Mouse (Mus musculus): Measurements from ENCODE around the gene Ftl1.

Gene Ftl1

DNA sequence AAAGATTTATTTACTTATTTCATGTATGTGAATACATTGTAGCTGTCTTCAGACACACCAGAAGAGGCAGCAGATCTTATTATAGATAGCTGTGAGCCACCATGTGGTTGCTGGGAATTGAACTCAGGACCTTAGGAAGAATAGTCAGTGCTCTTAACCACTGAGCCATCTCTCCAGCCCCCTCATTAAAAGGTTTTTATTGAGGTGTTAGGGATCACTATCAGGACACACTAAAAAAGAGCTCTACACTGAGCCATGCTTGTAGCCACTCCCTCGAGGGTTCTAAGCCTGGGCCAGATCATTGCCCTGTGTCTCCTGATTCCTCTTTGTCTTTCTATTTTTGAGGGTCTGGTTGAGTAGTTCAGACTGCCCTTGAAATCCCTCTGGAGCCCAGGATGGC is 16.8 kb upstream of the Ftl1 start:
- CTCF ChIA-PET, result interaction anchor here (1.3 kb wide), 1 partner anchor 85 kb away, joined by 4 read pairs; no protein-coding TSS in a partner anchor

DNA sequence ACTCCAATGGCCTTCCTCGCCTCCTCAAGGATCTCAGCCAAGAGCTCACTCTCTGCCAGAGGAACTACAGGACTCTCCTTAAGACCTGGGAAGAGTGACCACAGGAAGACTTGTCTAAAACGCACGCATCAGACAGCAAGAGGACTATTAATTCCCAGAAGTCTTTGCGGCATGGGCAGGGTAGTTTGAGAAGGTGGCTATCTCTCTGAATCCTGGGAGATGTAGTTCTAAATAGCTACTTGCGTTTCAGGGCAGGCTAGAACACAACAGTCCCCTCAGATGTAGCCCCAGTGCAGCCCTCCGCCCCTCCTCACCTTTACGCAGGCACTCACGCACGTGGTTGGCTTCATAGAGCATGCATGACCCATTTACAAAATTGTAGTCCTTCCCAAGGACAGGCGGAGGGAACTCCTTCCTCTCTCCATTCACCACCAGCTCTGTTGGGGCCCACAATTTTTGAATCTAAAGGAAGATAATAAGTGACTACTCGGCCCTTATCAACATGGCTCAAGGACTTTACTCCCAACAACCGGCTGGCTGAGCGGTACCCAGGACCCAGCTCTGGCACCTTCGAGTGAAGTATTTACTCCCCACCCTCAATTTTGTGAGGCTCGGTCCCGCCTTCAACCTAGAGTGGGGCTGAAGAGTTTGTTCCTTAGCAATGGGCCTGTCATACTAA is 15.7 kb upstream of the Ftl1 start:
- CTCF ChIA-PET, result interaction anchor here (0.7 kb wide), 1 partner anchor 442 kb away, joined by 3 read pairs; no protein-coding TSS in a partner anchor

DNA sequence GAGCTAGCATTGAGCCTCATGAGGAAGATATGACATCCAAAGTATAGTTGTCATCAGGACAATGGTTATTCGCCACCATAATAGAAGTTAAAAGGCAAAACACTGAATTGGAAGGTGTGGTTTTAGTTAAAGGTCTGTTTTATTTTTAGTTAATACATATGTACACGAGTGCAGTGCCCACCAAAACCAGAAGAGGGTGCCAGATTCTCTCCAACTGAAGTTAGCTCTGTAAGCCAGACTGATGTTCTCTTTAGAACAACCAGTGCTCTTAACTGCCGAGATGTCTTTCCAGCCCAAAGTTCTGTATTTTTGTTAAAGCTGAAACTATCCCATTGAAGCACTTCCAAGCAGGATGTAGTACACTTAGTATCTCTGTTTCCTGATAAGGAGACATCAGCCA is 11.2 kb upstream of the Ftl1 start:
- CTCF ChIA-PET, result interaction anchor here (1.7 kb wide), 1 partner anchor 17 kb away, joined by 5 read pairs; no protein-coding TSS in a partner anchor

DNA sequence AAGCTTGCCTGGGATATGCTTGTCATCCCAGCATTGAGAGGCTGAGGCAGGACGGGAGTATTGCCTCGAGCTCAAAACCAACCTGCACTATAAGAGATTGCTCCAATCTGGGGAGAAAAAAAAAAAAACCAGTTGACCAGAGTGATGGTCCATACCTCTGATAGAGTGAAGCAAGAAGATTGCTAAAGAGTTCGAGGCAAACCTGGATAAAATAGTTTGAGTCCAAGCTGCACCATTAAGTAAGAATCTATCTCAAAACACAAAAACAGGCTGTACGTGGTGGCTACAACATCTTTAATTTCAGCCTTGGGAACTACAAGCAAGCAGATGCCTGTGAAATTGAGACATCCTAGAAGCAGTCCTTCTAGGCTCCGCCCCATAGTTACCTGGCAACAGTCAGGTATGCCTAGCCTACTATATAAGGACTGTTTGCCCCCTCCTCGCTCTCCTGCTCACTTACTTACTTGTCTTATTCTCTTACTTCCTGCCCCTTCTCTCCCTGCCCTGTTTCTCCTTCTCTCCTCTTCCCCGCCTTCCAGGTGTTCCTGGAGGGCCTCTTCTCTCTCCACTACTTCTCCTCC is 7.5 kb upstream of the Ftl1 start:
- CTCF ChIA-PET, result interaction anchor here (0.5 kb wide), 1 partner anchor 45 kb away, joined by 4 read pairs; no protein-coding TSS in a partner anchor

DNA sequence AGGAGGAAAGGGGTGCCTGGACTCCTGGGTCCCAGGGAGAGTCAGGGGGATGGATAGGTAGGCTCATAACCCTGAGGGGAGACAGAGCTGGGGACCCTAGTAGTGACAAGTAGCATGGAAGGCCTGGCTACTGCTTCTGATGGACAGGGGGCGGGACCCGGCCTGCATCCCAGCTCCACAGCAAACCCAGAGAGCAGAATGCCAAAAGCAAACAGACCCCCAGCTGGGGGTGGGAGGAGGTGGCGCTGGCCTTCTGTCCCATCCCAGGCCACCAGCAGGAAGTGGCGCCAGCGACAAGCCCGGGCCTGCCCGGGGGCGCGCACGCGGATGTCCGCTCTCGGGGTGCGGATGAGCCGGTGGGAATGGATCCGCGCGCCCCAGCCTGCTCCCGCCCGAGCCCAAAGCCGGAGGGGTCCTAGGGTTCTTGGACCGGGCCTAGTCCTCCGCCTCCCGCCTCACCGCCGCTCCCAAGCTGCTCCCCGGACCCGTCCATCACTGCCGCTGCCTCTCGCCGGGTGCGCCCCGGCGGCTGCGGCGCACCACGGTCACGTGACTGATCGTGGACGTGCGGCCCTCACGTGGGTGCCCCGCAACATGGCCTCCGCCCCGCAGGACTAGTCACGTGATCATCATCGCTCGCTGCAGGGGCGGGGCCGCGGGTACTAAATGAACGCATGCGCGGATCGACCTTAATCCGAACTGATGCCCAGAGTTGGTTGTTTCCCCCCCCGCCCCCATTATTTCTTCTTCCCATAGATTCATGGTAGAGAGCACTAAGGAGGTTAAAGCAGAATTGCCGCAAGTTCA is 6.8 kb upstream of the Ftl1 start, which contains the start of gene Bax:
Gene Bax, minus strand, starts transcription at position 616 of the 807 bp plus-strand sequence.
- CTCF ChIA-PET, result interaction anchor here (0.5 kb wide), 1 partner anchor 45 kb away, joined by 4 read pairs; no protein-coding TSS in a partner anchor

DNA sequence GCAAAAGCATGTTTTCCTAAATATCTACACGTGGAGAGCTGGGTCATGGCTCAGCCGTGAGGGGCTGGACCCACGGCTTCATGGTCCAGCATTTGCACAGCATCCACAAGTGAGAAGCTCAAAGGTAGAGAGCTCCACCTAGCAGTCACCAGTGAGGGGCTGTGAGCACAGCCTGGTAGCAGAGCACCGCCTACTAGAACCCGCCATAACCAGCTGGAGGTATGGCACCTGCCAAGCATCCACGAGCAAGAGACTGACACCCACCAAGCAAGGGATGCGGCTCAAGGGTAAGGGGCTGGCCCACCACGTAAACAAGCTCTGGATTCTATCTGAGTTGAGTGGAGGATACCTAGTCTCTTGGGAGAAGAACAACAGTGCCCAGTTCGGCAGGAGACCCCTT is 5.9 kb upstream of the Ftl1 start:
- CTCF ChIA-PET, result no interaction called here

DNA sequence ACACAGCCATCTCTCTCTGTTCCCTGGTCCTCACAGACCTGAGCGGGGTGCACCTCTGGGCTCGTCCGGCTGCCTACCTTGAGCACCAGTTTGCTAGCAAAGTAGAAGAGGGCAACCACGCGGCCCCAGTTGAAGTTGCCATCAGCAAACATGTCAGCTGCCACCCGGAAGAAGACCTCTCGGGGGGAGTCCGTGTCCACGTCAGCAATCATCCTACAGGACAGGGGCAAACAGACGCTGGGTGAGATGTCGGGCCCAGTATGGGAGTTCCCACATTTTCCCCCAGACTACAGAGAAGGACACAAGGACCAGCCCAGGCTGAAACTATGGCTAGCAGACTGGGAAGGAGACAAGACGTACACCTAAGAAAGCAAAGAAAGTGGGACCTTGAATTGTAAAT is 5.4 kb upstream of the Ftl1 start:
- CTCF ChIA-PET, result interaction anchor here (0.6 kb wide), 1 partner anchor 18 kb away, joined by 3 read pairs; no protein-coding TSS in a partner anchor

DNA sequence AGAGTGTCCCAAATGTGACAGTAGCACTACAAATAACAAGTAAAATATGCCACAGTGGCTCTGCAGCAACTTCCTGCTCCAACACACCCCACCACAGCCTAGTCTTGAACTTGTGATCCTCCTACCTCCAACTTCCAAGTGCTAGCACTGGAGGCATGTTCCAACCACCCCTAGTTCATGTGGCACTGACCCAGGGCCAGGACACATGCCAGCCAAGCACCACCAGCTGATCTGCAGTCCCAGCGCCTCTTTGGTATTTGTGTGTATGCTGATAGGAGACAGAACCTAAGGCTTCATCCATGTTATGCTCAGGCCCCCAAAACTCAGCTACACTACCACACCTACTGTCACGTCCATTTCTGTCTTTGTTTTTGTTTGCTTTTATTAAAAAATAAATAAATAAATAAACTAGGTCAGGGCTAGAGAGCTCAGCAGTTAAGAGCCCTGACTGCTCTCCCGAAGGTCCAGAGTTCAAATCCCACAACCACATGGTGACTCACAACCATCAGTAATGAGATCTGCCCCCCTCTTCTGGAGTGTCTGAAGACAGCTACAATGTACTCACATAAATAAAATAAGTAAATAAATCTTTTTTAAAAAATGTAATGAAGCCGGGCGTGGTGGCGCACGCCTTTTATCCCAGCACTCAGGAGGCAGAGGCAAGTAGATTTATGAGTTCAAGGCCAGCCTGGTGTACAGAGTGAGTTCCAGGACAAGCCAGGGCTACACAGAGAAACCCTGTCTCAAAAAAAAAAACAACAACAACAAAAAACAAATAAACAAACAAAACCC is 4.5 kb upstream of the Ftl1 start:
- CTCF ChIA-PET, result interaction anchor here (0.6 kb wide), 1 partner anchor 19 kb away, joined by 3 read pairs; no protein-coding TSS in a partner anchor

DNA sequence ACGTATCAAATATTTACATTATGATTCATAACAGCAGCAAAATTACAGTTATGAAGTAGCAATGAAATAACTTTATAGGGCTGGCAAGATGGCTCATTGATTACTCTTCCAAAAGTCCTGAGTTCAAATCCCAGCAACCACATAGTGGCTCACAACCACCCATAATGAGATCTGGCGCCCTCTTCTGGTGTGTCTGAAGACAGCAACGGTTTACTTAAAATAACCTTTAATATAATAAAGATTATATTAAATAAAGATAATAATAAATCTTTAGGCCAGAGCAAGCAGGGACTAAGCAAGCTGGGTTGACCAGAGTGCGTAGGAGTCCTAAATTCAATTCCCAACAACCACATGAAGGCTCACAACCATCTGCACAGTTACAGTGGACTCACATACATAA is 3.2 kb upstream of the Ftl1 start:
- CTCF ChIA-PET, result interaction anchor here (0.5 kb wide), 1 partner anchor 1168 kb away, joined by 4 read pairs; no protein-coding TSS in a partner anchor

DNA sequence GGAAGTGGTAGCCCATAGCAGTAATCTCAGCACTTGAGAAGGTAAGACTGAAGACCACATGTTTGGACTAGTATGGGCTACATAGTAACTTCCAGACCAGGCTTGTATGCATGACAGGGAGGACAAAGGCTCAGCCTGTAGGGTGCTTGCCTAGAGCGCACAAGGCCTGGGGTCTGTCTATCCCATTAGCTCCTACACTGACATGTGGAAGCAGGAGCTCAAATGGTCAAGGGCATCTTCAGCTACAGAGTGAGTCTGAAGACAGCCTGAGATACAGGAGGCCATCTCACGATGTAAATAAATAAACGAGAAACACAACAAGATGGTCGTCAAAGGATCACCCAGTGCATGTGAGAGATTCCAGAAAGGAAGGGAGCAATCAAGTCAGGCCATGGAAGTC is 2.6 kb upstream of the Ftl1 start:
- CTCF ChIA-PET, result no interaction called here

DNA sequence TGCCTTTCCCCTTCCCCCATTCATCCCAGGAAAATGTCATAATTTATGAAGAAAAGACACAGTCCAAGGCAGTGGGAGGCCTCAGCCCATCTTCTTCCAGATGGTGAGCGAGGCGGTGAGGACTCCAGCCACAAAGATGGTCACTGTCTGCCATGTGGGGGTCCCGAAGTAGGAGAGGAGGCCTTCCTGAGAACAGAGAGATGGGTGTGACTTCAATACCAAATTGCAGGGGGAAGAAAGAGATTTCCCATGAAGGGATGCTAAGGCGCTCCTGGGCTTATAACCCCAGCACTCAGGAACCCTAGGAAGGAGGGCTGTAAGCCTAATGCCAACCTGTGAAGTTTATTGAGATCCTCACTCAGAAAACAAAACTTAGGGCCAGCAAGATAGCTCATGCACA is 2.1 kb upstream of the Ftl1 start:
- CTCF ChIA-PET, result no interaction called here

DNA sequence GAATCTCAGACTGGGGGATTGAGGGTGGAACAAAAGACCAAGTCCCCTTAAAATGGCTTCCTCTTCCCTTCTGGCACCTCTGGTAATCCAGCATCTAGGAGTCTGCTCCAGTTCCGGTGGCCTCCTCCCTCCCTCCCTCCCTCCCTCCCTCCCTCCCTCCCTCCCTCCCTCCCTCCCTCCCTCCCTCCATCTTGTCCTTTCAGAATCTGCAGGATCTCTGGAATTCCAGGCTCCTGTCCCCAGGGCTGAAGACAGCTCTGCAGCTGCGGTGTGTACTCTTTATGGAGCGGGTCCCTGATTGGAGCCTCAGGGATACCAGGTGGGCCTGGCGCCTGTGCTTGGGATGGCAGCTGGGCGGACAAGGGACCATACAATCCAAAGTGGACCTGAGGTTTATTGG is 1.6 kb upstream of the Ftl1 start:
- CTCF ChIA-PET, result no interaction called here

DNA sequence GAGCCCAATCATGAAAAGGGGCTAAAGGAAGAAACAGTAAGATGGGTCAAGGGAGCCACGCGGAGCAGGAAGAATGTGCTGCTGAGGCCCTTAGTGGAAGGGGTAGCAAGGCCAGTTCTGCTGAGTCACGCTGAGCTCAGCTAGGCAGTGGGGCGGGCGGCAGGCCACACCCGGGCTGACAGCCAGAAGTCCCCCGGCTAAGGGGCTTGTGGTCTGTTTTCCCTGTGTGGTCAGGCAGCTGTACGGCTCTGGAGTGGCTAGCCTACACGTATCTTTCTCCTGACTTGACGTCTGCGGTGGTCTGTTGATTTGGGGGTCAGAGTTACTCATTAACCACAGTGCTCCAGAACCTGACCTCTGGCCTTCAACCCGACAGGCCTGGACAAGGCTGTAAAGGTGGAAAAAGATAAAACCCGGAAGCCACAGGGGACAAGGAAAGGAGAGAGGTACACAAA is 1.2 kb upstream of the Ftl1 start:
- CTCF ChIA-PET, result no interaction called here

DNA sequence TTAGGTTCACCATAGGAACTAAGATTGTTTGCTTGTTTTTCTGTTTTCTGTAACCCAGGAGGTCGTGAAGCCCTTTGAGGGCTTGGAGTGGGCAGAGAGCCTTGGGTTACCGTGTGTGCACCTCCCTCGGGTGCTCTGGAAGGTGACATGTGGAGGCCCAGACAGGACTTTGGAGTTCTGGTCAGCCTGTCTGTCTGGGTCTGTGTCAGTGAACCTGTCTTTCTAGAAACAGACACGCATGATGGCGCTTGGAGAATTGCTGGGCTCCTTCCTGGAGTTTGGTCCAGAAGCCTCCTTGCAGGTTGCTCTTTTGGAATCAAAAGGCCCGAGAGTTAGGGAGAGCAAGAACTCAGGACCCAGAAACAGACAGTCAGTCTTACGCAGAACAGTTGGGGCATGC is 693 bp upstream of the Ftl1 start:
- CTCF ChIA-PET, result no interaction called here

DNA sequence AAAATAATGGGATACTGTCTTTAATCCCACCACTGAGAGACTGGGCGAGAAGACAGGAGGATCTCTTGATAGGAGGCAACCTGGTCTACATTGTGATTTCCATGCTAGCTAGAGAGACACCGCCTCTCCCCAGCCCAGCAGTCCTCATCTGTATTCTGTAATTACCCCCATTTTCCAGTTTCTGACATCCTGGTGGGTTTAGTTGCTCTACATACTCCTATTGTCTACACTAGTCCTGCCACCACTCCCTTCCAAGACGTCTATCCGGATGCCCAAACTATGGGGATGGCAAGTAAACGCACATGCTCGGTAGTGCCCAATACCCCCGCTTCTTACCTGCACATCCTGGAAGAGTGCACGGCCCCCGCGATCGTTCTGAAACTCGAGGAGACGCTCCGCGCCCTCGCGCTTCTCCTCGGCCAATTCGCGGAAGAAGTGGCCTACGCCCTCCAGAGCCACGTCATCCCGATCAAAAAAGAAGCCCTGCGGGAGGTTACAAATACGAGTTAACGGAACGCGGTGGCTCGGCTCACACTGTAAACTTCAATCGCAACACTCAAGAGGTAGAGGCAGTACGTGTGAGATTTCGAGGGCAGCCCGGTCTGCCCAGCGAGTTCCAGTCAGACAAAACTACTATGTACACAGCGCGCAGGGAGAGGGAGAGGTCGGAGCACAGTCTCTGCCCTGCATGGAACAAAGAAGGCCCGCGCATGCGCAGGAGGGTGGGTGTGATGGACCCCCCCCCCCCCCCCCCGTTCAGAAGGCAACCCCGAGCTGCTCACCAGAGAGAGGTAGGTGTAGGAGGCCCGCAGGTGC is 728 bp downstream of the Ftl1 start:
- CTCF ChIA-PET, result no interaction called here

DNA sequence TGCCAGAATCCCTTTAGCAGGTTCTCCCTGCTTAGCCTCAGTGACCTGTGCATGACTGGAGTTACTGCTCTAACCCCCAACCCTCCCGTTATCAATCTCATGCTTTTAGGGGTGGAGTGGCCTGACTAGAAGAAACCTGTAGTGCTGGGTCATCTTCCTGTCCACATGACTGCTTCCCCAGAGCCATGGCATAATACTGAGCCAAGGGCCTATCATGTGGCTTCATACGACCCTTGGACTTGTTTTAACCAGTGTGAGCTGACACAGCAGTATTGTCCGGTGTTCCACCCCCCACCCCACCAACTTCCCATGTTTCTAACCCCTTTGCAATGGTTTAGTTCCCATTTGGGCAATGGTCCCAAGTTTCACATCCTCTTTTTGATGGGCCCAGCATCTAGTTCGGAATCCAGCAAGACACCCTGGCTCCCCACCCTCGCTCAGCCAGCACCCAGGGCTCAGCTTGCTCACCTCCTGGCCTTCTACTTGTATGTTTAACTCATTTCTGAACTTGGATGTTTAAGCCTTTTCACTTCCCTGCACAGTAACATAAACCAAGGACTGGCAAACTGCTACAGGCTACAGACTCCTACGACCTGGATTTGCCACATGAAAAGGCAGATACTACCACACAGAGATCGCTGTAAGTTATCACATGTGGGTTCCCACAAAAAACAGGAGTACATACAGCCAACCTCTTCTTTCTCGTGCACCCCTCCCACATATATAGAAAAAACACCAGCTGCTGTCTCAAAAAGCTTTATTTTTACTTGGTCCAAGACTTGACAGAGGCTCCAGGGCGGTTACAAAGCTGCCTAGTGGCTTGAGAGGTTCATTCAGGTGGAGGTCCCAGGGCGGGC is 2.3 kb downstream of the Ftl1 start:
- CTCF ChIA-PET, result interaction anchor here (0.6 to 1.2 kb wide), 3 partner anchors 21 to 349 kb away, joined by 3 to 5 read pairs (median 4); partner anchors contain the start of gene Kcna7

DNA sequence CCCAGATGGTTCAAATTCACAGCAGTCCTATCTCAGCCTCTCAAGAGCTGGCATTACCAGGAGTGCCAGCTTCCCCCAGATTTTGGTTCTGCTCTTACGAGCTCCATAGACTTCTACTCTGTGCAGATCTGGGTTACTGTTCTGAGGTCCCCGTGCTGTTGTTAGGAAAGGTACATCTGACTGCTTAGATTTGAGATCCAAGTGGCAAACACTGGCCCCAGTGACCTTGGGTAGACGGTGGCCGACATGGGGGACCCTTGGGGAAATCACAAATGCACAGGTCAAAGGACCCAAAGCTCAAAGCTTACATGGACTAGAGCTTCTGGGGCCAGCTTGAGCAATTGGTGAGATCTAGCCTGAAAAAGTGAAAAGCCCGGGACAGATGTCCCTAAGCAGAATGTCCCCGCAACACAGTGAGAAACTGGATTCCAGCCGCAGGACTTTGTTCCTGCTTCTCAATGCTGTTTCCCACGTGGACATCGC is 2.9 kb downstream of the Ftl1 start:
- CTCF ChIA-PET, result interaction anchor here (0.6 to 1.2 kb wide), 2 partner anchors 21 to 52 kb away, joined by 3 to 4 read pairs; partner anchors contain the start of gene Kcna7

DNA sequence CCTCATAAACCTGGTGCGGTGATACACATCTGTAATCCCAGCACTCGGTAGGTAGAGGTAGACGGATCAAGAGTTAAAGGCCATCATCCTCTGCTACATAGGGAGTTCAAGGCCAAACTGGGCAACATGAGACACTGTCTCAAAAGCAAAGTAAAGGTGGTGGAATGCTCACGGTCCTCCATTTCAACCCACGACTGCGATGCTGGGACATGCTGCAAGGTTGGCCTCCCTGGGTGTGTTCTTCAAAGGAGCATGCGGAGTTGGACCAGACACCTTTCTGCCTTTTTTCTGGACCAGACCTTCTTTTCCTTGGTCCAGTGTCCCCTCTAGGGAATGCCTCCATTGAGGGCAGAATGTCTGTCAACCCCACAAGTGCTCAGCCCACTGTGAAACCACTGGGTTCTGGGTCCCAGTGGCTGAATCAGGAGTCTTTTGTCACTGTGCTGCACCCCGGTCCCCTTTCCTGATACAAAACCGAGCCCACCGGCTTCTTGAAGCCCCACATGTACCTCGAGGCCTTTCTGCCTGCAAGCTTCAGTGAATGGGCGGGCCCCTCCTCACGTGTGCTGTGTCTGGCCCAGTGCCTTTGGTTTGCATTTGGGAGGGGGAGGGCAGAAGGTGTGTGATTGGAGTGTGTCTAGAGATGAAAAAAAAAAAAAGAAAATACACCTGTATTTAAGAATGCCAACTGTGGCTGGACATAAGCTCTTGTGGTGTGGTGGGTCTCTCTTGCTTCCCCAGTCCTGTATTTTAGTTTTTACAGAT is 3.6 kb downstream of the Ftl1 start:
- CTCF ChIA-PET, result interaction anchor here (1.2 kb wide), 1 partner anchor 20 kb away, joined by 4 read pairs; no protein-coding TSS in a partner anchor

All from spleen, embryonic (tissue).